Mouse (Mus musculus): ENCODE data around the gene Mrpl52. TPM values are rescaled to one million over a fixed set of nuclear protein-coding genes. Genes with fewer than 3 reads are reported as not detected.

Mrpl52 gene
- total and polyA plus RNA-seq, 3 experiments, result 469 to 473 TPM; not detected in 1

DNA sequence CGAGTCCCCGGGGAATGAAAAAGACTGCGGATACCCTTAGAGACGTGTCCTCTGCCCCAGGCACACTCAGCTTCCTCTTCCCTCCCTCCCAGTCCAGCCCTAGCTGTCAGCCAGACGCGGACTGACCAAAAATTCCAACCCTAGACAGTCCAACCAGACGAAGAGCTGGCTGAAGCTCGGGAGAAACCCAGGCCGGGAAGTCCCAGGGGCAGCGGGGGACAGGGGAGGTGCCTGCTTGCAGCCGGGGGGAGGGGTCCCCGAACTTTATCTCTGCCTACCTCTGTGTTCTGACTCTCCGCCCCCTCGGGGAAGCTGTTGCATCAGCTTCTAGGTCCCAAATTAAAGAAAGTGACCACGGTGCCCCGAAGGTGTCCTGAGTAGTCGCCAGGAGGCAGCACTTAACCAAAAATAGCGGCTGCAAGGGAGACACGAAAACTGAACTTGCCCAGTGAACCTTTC lies 9.1 kb upstream of the Mrpl52 start, which contains the start of gene Slc7a7 (continued):
- peak; percentile 68 for TF ChIP-seq HCFC1 (IDR thresholded peaks at IDR 0.05; ENCODE audit: low read depth, low read length)
- TF ChIP-seq ETS1 (IDR thresholded peaks at IDR 0.05; ENCODE audit: low read depth, low read length), result peak; percentile 78
- peak; percentile 26; the same call in 1 of the 2 replicates for TF ChIP-seq MAX (IDR thresholded peaks at IDR 0.05; ENCODE audit: low read length)
- no peak for TF ChIP-seq ZKSCAN1 (IDR thresholded peaks at IDR 0.05; ENCODE audit: low read depth, low read length)
- TF ChIP-seq SIN3A (IDR thresholded peaks at IDR 0.05; ENCODE audit: low read length), result peak; percentile 94
- TF ChIP-seq ZC3H11A (IDR thresholded peaks at IDR 0.05; ENCODE audit: low read depth, low read length), result peak; percentile 90
- TF ChIP-seq MAFK (IDR thresholded peaks at IDR 0.05; ENCODE audit: borderline replicate concordance, low read depth, low read length), result no peak
- peak; percentile 95 for TF ChIP-seq SMC3 (IDR thresholded peaks at IDR 0.05; ENCODE audit: low read depth, low read length)
- peak; percentile 87 for TF ChIP-seq POLR2AphosphoS2 (IDR thresholded peaks at IDR 0.05; ENCODE audit: low read length)
- no peak; the same call in 1 of the 2 replicates for TF ChIP-seq KAT2A (conservative IDR thresholded peaks at IDR 0.05; ENCODE audit: low read depth, low read length)
- TF ChIP-seq UBTF (IDR thresholded peaks at IDR 0.05; ENCODE audit: borderline replicate concordance, insufficient read depth, low read depth, low read length), result no peak
- TF ChIP-seq CHD2 (IDR thresholded peaks at IDR 0.05; ENCODE audit: low read length), result no peak; the same call in 1 of the 2 replicates
- TF ChIP-seq MYB (IDR thresholded peaks at IDR 0.05; ENCODE audit: low read depth, low read length), result no peak
- TF ChIP-seq MYC (IDR thresholded peaks at IDR 0.05; ENCODE audit: low read depth, low read length), result peak; percentile 80; the same call in 1 of the 2 replicates
- TF ChIP-seq TCF12 (IDR thresholded peaks at IDR 0.05; ENCODE audit: low read depth, low read length), result peak; percentile 62; the same call in 1 of the 2 replicates
- peak; percentile 96 for TF ChIP-seq RAD21 (IDR thresholded peaks at IDR 0.05; ENCODE audit: low read depth, low read length)

- no peaks in the 10 kb centered on the region for H3K27me3 ChIP-seq (ENCODE audit: control insufficient read depth in 1 of 2, insufficient read depth in 2 of 2, low read length in 2 of 2)
- peaks cover 8 to 27% of the 10 kb centered on the region in 2 experiments for H3K4me1 ChIP-seq (ENCODE audit: control insufficient read depth in 1 of 2, insufficient read depth in 2 of 2, low read length in 2 of 2)
- H3K79me2 ChIP-seq (ENCODE audit: control insufficient read depth, insufficient read depth, low read length, poor library complexity), result peaks cover 13% of the 10 kb centered on the region
- DNase-seq (ENCODE audit: low read depth, low spot score), result peak; percentile 15
- TF ChIP-seq UBTF (IDR thresholded peaks at IDR 0.05; ENCODE audit: borderline replicate concordance, insufficient read depth, low read depth, low read length), result no peak
- TF ChIP-seq ELF1 (IDR thresholded peaks at IDR 0.05; ENCODE audit: low read depth, low read length), result no peak
- TF ChIP-seq MYC (IDR thresholded peaks at IDR 0.05; ENCODE audit: low read depth, low read length), result no peak
- no peak for TF ChIP-seq ZMIZ1 (IDR thresholded peaks at IDR 0.05; ENCODE audit: low read depth, low read length)
- TF ChIP-seq KAT2A (conservative IDR thresholded peaks at IDR 0.05; ENCODE audit: low read depth, low read length), result no peak
- TF ChIP-seq BHLHE40 (IDR thresholded peaks at IDR 0.05; ENCODE audit: borderline replicate concordance, low read depth, low read length), result no peak
- no peak overlapping the region for H3K27ac ChIP-seq (ENCODE audit: control insufficient read depth, low read depth, low read length)
- H3K9me3 ChIP-seq (replicated peaks; ENCODE audit: insufficient read depth, low read length), result no peaks in the 10 kb centered on the region
- no peak overlapping the region for H3K9ac ChIP-seq (ENCODE audit: control insufficient read depth, low read depth, low read length, poor library complexity, severe bottlenecking)
- peaks cover 0 to 26% of the 10 kb centered on the region in 2 experiments; a peak in 2 of 4 replicates for H3K36me3 ChIP-seq (ENCODE audit: control insufficient read depth in 1 of 2, insufficient read depth in 2 of 2, low read length in 2 of 2)
- no peak overlapping the region for H3K4me3 ChIP-seq (ENCODE audit: control insufficient read depth in 1 of 2, insufficient read depth in 1 of 2, low read depth in 2 of 2, low read length in 2 of 2)
These were observed 5.7 kb upstream of the Mrpl52 start for GRCm38 (mm10) chr14:54421014-54421413.

Data from MEL (cell line).